Mouse (Mus musculus) CD8-positive naive resting alpha-beta T cell, adult 2 months (primary cell): ENCODE measurements at regions not wholly inside any gene's neighbourhood (a gene's known extent, or its start where the extent isn't known, plus 50 kb on each side); places are given as distances from the start of the nearest gene placed in this dataset.

Experiments
- DNase-seq, 2 experiments: peaks; one replicate each; pipeline ENCODE4 v3.0.0; 2022; ENCODE audit warnings: low read depth in 2 of 2, low spot score in 2 of 2

- no peak for DNase-seq
Measured at GRCm38 (mm10) chr6:143703984-143704383, 537.0 kb downstream of the Etnk1 start.

- DNase-seq = no peak
Measured at GRCm38 (mm10) chr6:143706451-143706850, 539.4 kb downstream of the Etnk1 start.

GRCm38 (mm10) chr6:143714461-143714860, 547.4 kb downstream of the Etnk1 start:
- no peak for DNase-seq

- no peak for DNase-seq
Measured at GRCm38 (mm10) chr6:143750074-143750473, 583.1 kb downstream of the Etnk1 start.

- DNase-seq = peak; percentile 59 to 72
Measured at GRCm38 (mm10) chr6:143751076-143752070, 584.4 kb downstream of the Etnk1 start.

- DNase-seq = no peak
Measured at GRCm38 (mm10) chr6:143757462-143757861, 590.4 kb downstream of the Etnk1 start.

- no peak for DNase-seq
Measured at GRCm38 (mm10) chr6:143768115-143768514, 601.1 kb downstream of the Etnk1 start.
